Mouse (Mus musculus) ES-Bruce4 (cell line): ENCODE measurements around the gene Iqschfp.

ENCODE experiments used
- CTCF ChIP-seq: IDR thresholded peaks from one replicate; pipeline ENCODE4 v1.8.1; 2011; ENCODE audit warnings: low read depth, low read length
- EP300 ChIP-seq: IDR thresholded peaks from 2 replicates; pipeline ENCODE4 v1.6.1; 2011; ENCODE audit warnings: low read depth, low read length; ENCODE audit not compliant: insufficient read depth
- POLR2A ChIP-seq: IDR thresholded peaks from one replicate; pipeline ENCODE4 v1.8.1; 2011; ENCODE audit warnings: low read length; ENCODE audit not compliant: insufficient read depth

- no peak for TF ChIP-seq POLR2A
- TF ChIP-seq CTCF: no peak
- TF ChIP-seq EP300: no peak
Measured at GRCm38 (mm10) chr3:68071395-68072386, 179.7 kb downstream of the Iqschfp start.
